Mouse (Mus musculus): ENCODE measurements around the gene Zfp667.

DNA sequence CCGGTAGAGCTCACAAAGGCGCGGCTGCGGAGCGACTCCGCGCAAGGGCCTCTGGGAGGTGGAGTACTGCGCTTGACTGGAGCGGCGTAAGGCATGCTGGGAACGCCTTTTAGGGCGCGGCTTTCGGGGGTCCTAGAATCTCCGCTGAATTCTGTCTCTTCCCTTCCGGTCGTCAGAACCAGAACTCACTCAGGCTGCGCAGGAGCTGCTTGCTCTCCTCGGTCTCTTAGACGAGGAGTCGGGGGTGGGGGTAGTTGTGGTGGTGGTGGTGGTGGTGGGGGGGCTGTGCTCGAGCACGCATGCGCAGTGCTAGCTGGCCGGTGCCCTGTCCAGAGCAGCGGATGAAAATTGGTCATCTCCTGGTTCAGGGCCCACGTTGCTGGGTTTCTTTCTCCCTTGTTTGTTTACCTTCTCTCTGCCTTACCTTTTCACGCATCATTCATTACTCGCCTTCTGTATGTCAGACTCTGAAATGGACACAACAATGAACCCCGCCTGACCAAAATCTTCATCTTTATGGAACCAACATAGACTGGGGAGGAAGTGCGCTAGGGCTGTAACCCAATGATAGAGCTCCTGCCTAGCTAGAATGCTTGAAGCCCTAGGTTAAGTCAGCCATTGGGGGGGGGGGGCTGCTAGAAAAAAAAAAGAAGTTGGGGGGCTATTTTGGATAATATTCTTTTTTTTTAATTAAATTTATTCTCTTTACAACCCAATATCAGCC, 45.0 kb downstream of the Zfp667 start, which contains the start of gene Zfp583:
- TF ChIP-seq NRF1 (IDR thresholded peaks at IDR 0.05; ENCODE audit: low read depth, low read length) (no peak), SIN3A (IDR thresholded peaks at IDR 0.05; ENCODE audit: low read length) (no peak), ZNF384 (IDR thresholded peaks at IDR 0.05; ENCODE audit: low read depth, low read length) (no peak), CTCF (conservative IDR thresholded peaks at IDR 0.05 in 1 of 2, IDR thresholded peaks at IDR 0.05 in 1 of 2; ENCODE audit: low read depth in 2 of 2, low read length in 2 of 2) (no peak), MAFK (IDR thresholded peaks at IDR 0.05; ENCODE audit: insufficient replicate concordance, low read length) (no peak), RCOR1 (conservative IDR thresholded peaks at IDR 0.05; ENCODE audit: low read depth, low read length) (no peak), MAX (IDR thresholded peaks at IDR 0.05; ENCODE audit: low read length) (no peak)
